Mouse (Mus musculus): ENCODE data around the gene Sema4a. TPM values are rescaled to one million over a fixed set of nuclear protein-coding genes. Genes with fewer than 3 reads are reported as not detected.

The Sema4a gene
- polyA plus RNA-seq, 1 experiment from 2014 or later, result 27.9 TPM

DNA sequence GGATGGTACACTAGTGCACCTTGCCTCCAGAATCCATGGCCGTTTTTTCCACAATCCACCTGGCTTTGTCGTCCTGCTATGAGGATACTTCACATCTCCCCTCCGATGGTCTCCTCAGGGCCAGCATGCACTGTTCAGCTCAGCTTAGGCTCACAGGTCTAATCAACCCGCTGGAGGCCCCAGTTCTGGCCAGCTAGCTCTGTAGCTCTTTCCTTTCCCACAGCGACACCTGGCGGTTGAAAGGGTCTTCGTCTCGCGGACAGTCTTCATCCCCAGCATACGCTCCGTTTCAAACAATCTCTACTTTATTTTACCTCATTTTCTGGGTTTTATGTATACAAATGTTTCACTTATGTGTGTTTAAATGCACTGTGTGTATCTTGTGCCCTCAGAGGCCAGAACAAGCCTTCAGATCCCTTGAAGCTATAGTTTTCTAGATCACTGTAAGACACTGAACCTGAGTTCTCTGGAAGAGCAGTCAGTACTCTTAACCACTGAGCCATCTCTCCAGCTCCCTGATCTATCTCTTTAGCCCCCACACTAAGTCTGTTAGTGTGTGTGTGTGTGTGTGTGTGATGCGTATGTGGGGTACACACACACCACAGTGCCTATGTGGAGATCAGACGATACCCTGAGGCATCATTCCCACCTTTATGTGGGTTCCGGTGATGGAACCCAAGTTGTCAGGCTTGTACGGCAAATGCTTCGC lies 6.3 kb upstream of the Sema4a start:
- Histone ChIP-seq H3K4me2 (replicated peaks; ENCODE audit: low read depth) (no peak overlapping the region), H3K4me3 (ENCODE audit: low read depth, low read length) (no peak overlapping the region), H3K9ac (ENCODE audit: low read length) (0 out of 2 replicates have a peak overlapping the region, but pooled peaks have one; percentile 27), H3K27me3 (ENCODE audit: control insufficient read depth, insufficient read depth, low read length) (no peaks in the 10 kb centered on the region), H3K9me3 (ENCODE audit: control insufficient read depth, low read length) (no peaks in the 10 kb centered on the region), H3K4me1 (replicated peaks; ENCODE audit: control insufficient read depth, insufficient read depth) (no peaks in the 10 kb centered on the region), H3K27ac (replicated peaks) (no peak overlapping the region), H3K36me3 (ENCODE audit: control insufficient read depth, insufficient read depth, low read length) (no peaks in the 10 kb centered on the region)
- peak; percentile 85 for ATAC-seq (ENCODE audit: low FRiP score, low TSS enrichment)
- TF ChIP-seq CTCF (IDR thresholded peaks at IDR 0.05; ENCODE audit: low read depth) (peak; percentile 94), EP300 (optimal IDR thresholded peaks at IDR 0.05) (no peak)
- peak; percentile 91 for DNase-seq (ENCODE audit: low spot score)
- WGBS, result 27% methylated on average over 16 of the region's 16 CpGs

DNA sequence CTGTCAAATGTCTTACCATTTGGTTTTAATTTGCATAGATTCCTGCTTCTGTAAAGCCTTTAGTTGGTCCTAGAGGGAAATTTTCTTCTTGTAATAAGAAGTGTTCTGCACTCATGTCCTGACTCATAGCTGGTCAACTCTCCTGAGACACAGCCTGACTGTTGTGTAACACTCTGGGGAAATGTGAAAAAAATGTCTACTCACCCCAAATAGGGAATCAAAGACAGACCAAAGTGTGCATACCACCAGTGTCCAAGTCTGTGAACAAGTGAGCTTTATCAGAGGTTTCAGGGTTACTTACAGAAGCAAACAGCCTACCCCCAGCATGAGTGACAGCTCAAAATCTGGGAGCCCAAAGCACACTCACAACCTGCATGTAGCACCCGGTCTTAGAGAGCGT lies 4.1 kb upstream of the Sema4a start:
- DNase-seq (ENCODE audit: low spot score) (no peak), ATAC-seq (ENCODE audit: low FRiP score, low TSS enrichment) (no peak)
- TF ChIP-seq CTCF (IDR thresholded peaks at IDR 0.05; ENCODE audit: low read depth) (no peak), EP300 (optimal IDR thresholded peaks at IDR 0.05) (no peak)
- no peak overlapping the region for H3K9ac ChIP-seq (ENCODE audit: low read length)
- no peak overlapping the region for H3K4me3 ChIP-seq (ENCODE audit: low read depth, low read length)
- 68% methylated on average over 2 of the region's 2 CpGs for WGBS
- H3K9me3 ChIP-seq (ENCODE audit: control insufficient read depth, low read length), result no peaks in the 10 kb centered on the region
- H3K4me1 ChIP-seq (replicated peaks; ENCODE audit: control insufficient read depth, insufficient read depth), result no peaks in the 10 kb centered on the region
- no peak overlapping the region for H3K27ac ChIP-seq (replicated peaks)
- no peaks in the 10 kb centered on the region for H3K36me3 ChIP-seq (ENCODE audit: control insufficient read depth, insufficient read depth, low read length)
- no peaks in the 10 kb centered on the region for H3K27me3 ChIP-seq (ENCODE audit: control insufficient read depth, insufficient read depth, low read length)
- H3K4me2 ChIP-seq (replicated peaks; ENCODE audit: low read depth), result no peak overlapping the region

GRCm38 (mm10) chr3:88464425-88464824 lies 3.4 kb upstream of the Sema4a start:
- H3K4me2 ChIP-seq (replicated peaks; ENCODE audit: low read depth), result no peak overlapping the region
- no peak for TF ChIP-seq CTCF (IDR thresholded peaks at IDR 0.05; ENCODE audit: low read depth)
- no peak for TF ChIP-seq EP300 (optimal IDR thresholded peaks at IDR 0.05)
- H3K4me3 ChIP-seq (ENCODE audit: low read depth, low read length), result no peak overlapping the region
- WGBS, result 39% methylated on average over 3 of the region's 3 CpGs
- ATAC-seq (ENCODE audit: low FRiP score, low TSS enrichment) (no peak), DNase-seq (ENCODE audit: low spot score) (no peak)
- no peaks in the 10 kb centered on the region for H3K27me3 ChIP-seq (ENCODE audit: control insufficient read depth, insufficient read depth, low read length)
- H3K4me1 ChIP-seq (replicated peaks; ENCODE audit: control insufficient read depth, insufficient read depth), result no peaks in the 10 kb centered on the region
- no peaks in the 10 kb centered on the region for H3K36me3 ChIP-seq (ENCODE audit: control insufficient read depth, insufficient read depth, low read length)
- no peak overlapping the region for H3K27ac ChIP-seq (replicated peaks)
- no peaks in the 10 kb centered on the region for H3K9me3 ChIP-seq (ENCODE audit: control insufficient read depth, low read length)
- H3K9ac ChIP-seq (ENCODE audit: low read length), result no peak overlapping the region

DNA sequence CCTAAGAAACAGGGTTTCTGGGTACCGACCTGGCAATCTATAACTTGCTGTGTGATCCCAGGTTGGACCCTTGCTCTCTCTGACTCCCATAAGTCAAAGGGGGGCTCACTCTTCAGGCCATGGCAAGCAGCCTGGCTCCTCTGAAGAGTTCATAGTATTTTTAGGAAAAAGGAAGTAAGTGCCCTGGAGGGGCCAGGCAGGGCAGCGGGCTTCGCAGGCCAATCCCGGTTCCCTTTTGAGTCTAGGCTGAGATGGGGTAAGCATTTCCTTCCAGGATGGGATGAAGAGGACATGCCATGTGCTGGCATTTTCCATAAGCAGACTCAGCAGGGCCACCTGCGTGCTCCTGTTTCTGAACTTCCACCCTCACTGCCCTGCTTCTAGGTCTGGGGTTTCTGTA lies 953 bp downstream of the Sema4a start:
- WGBS, result 76% methylated on average over 5 of the region's 5 CpGs
- no peak for TF ChIP-seq EP300 (optimal IDR thresholded peaks at IDR 0.05)
- ATAC-seq (ENCODE audit: low FRiP score, low TSS enrichment) (no peak), DNase-seq (ENCODE audit: low spot score) (no peak)
- no peaks in the 10 kb centered on the region for H3K27me3 ChIP-seq (ENCODE audit: control insufficient read depth, insufficient read depth, low read length)
- H3K27ac ChIP-seq (replicated peaks), result no peak overlapping the region
- H3K4me3 ChIP-seq (ENCODE audit: low read depth, low read length), result no peak overlapping the region
- 0 out of 2 replicates have a peak, but pooled peaks cover 5% of the 10 kb centered on the region for H3K4me1 ChIP-seq (replicated peaks; ENCODE audit: control insufficient read depth, insufficient read depth)
- H3K36me3 ChIP-seq (ENCODE audit: control insufficient read depth, insufficient read depth, low read length), result no peaks in the 10 kb centered on the region
- H3K9me3 ChIP-seq (ENCODE audit: control insufficient read depth, low read length), result no peaks in the 10 kb centered on the region
- no peak overlapping the region for H3K9ac ChIP-seq (ENCODE audit: low read length)
- no peak overlapping the region for H3K4me2 ChIP-seq (replicated peaks; ENCODE audit: low read depth)

DNA sequence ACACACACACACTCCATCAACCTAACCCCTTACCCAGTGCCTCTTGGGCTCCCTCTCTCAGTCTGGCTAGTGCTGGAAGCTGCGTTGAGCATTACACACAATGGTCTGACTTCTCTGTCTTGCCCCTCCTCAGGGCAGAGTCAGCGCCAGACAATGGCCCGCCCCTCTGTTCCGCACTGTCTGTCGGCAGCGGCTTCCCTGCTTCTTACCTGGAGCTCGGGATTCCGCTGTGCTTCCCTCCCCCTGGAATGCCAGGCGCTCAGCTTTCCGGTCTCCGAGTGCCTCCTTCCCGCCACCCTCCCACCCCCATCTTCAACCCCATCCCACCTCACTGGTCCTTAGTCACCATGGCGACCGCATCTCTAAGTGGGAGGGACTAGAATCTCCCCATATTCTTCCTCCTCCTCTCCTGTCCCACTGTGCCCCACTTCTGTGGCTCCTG lies 2.2 kb downstream of the Sema4a start:
- WGBS, result 4% methylated on average over 14 of the region's 14 CpGs
- H3K9me3 ChIP-seq (ENCODE audit: control insufficient read depth, low read length), result no peaks in the 10 kb centered on the region

DNA sequence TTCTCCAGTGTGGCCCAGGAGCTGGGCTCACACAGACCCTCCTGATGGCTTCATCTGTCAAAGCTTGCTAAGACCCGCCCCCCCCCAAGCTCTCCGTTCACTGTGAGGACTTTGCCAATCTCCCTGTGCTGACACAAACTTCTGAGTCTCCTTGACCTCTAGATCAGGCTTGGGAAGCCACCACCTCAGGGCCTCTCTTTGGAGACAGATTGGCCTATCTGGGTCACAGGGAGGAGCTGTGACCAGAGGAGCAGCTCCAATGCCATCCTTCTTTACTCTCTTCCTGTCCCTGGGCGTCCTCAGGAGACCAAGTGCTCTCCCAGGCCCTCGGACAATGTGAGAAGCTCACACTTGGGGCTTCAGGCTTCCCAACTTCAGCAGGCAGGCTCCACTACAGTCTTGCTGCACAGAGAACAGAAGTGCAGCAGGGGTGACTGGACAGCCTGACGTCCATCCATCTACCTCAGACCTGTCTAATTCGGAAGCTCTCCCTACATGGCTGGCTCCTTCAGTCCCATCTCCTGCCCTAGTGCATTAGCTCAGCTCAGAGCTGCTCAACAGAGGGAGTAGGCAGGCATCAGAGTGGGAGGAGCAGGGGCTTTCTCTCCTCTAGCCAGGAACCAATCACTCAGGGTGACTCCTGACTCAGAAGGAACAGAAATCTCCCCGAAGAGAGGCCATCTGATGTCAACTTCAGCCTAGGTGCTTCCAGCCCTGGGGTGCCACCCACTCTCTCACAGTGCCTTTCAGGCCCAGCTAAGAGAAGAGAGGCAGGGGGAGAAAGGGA lies 4.0 kb downstream of the Sema4a start:
- peak; percentile 57; the same call in 1 of the 2 replicates for ATAC-seq (ENCODE audit: low FRiP score, low TSS enrichment)
- 59% methylated on average over 7 of the region's 7 CpGs for WGBS

More for the DNA sequence above, 2.2 kb downstream of the Sema4a start:
- Histone ChIP-seq H3K4me3 (ENCODE audit: low read depth, low read length) (no peak overlapping the region), H3K36me3 (ENCODE audit: control insufficient read depth, insufficient read depth, low read length) (no peaks in the 10 kb centered on the region), H3K9ac (ENCODE audit: low read length) (no peak overlapping the region), H3K4me2 (replicated peaks; ENCODE audit: low read depth) (no peak overlapping the region), H3K27me3 (ENCODE audit: control insufficient read depth, insufficient read depth, low read length) (no peaks in the 10 kb centered on the region), H3K27ac (replicated peaks) (no peak overlapping the region), H3K4me1 (replicated peaks; ENCODE audit: control insufficient read depth, insufficient read depth) (0 out of 2 replicates have a peak, but pooled peaks cover 5% of the 10 kb centered on the region)
- ATAC-seq (ENCODE audit: low FRiP score, low TSS enrichment), result no peak
- no peak for DNase-seq (ENCODE audit: low spot score)
- TF ChIP-seq CTCF (IDR thresholded peaks at IDR 0.05; ENCODE audit: low read depth), result no peak
- no peak for TF ChIP-seq EP300 (optimal IDR thresholded peaks at IDR 0.05)

More for the DNA sequence above, 4.0 kb downstream of the Sema4a start:
- H3K27me3 ChIP-seq (ENCODE audit: control insufficient read depth, insufficient read depth, low read length), result no peaks in the 10 kb centered on the region
- no peak overlapping the region for H3K4me3 ChIP-seq (ENCODE audit: low read depth, low read length)
- H3K4me1 ChIP-seq (replicated peaks; ENCODE audit: control insufficient read depth, insufficient read depth), result 0 out of 2 replicates have a peak, but pooled peaks cover 5% of the 10 kb centered on the region
- no peak overlapping the region for H3K4me2 ChIP-seq (replicated peaks; ENCODE audit: low read depth)
- no peak for TF ChIP-seq EP300 (optimal IDR thresholded peaks at IDR 0.05)
- TF ChIP-seq CTCF (IDR thresholded peaks at IDR 0.05; ENCODE audit: low read depth), result no peak
- DNase-seq (ENCODE audit: low spot score), result no peak
- H3K9ac ChIP-seq (ENCODE audit: low read length), result no peak overlapping the region
- H3K36me3 ChIP-seq (ENCODE audit: control insufficient read depth, insufficient read depth, low read length), result no peaks in the 10 kb centered on the region
- no peaks in the 10 kb centered on the region for H3K9me3 ChIP-seq (ENCODE audit: control insufficient read depth, low read length)
- peak overlapping the region; percentile 86 for H3K27ac ChIP-seq (replicated peaks)
